Mouse (Mus musculus) stomach, postnatal 0 days (tissue): ENCODE data around the gene Spryd3. TPM values are rescaled to one million over a fixed set of nuclear protein-coding genes. Genes with fewer than 3 reads are reported as not detected.

Source experiments
- ATAC-seq: fragments of 200-750 bp; cut with Nextera tagmentation; 2 replicates; pipeline ENCODE4 v1.8.0; 2017; ENCODE audit not compliant: low FRiP score, low TSS enrichment
- DNase-seq: peaks from one replicate; pipeline ENCODE4 v3.0.0-alpha.2; 2016; ENCODE audit warnings: low spot score
- H3K27ac ChIP-seq: fragments of 300-500 bp; sonication (generic); replicated peaks from 2 replicates; pipeline ENCODE4 v1.5.1; 2014; ENCODE audit warnings: mild to moderate bottlenecking, control low read depth
- H3K27me3 ChIP-seq: fragments of 300-500 bp; sonication (generic); 2 replicates; pipeline ENCODE4 v1.6.1; 2014; ENCODE audit warnings: low read length; ENCODE audit not compliant: control insufficient read depth, insufficient read depth
- H3K36me3 ChIP-seq: fragments of 300-500 bp; sonication (generic); 2 replicates; pipeline ENCODE4 v1.6.1; 2014; ENCODE audit warnings: low read length, mixed read lengths; ENCODE audit not compliant: control insufficient read depth, insufficient read depth
- H3K4me1 ChIP-seq: fragments of 300-500 bp; sonication (generic); replicated peaks from 2 replicates; pipeline ENCODE4 v1.6.1; 2014; ENCODE audit warnings: antibody characterized with exemption; ENCODE audit not compliant: control insufficient read depth, insufficient read depth
- H3K4me2 ChIP-seq: fragments of 300-500 bp; sonication (generic); replicated peaks from 2 replicates; pipeline ENCODE4 v1.6.1; 2014; ENCODE audit warnings: low read depth, mild to moderate bottlenecking, control low read depth, moderate library complexity
- H3K4me3 ChIP-seq: fragments of 300-500 bp; sonication (generic); 2 replicates; pipeline ENCODE4 v1.5.1; 2014; ENCODE audit warnings: low read depth, low read length, control low read depth
- H3K9ac ChIP-seq: fragments of 300-500 bp; sonication (generic); 2 replicates; pipeline ENCODE4 v1.6.1; 2014; ENCODE audit warnings: mild to moderate bottlenecking, low read length, control low read depth, mixed read lengths
- H3K9me3 ChIP-seq: fragments of 300-500 bp; sonication (generic); 2 replicates; pipeline ENCODE4 v1.6.1; 2016; ENCODE audit warnings: low read length; ENCODE audit not compliant: control insufficient read depth
- CTCF ChIP-seq: IDR thresholded peaks from 2 replicates; pipeline ENCODE4 v1.5.1; 2016; ENCODE audit warnings: antibody characterized with exemption, low read depth, mild to moderate bottlenecking, moderate library complexity
- EP300 ChIP-seq: optimal IDR thresholded peaks from 2 replicates; pipeline ENCODE3; 2016; ENCODE audit warnings: antibody characterized with exemption
- WGBS: fragments of 180-500 bp; shearing (Covaris S2); extraction: QIAGEN DNeasy Blood & Tissue Kit; methylation state at CpG from one replicate; pipeline ENCODE4 v1.1.7; 2014; 5-methylcytosine and 5-hydroxymethylcytosine counted together
- polyA plus RNA-seq: library from polyadenylated mRNA; unstranded; fragments of >200 nt; fragmentation: Nextera tagmentation; extraction: Ambion mirVana; gene quantifications from 2 replicates; pipeline ENCODE4 v1.2.1, GENCODE M21; 2015

Gene Spryd3
- polyA plus RNA-seq, 1 experiment from 2014 or later = 28.5 TPM

DNA sequence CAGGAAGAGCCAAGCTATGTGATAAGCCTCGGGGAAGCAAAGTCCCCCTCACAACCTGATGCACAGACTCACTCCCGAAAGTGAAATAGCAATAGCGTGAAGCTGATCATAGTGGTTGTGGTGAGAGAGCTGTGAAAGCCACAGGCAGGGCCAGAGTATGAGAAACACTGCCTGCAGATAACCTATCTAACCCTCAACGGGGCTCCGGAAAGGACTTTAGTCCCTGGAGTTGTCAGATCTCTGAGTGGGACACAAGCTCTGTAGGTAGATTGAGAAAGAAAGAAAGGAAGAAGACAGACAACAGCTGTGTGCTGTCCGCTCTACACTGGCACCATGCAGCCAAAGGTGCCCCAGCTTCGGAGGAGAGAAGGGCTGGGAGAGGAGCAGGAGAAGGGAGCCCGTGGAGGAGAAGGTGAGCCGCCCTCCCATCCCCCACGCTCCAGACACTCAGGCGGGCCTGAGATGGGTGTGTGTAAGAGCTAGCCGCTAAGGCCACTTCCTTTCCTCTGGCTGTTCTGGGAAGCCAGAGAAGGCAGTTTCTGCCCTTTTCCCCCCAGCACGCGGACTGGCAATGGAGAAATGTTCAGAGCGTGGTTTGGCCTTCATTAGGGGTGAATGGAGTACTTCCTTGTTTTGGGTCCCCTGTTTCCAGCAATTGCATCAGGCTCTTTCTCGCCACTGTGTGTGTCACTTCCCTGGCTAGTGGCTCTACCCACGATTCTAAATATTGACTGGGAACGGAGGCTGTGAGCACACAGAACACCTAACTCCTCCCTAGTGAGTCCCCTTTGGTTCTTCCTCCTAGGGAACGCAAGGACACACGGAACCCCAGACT is 14.5 kb upstream of the Spryd3 start, which contains the start of gene Soat2:
Soat2 (plus strand) TSS at position 226 of the 835 bp plus-strand sequence.
- DNase-seq (peak; percentile 76), ATAC-seq (peak; percentile 82)
- H3K27ac ChIP-seq = peak within 1 kb of the TSS; percentile 86
- H3K4me1 ChIP-seq = no peaks in the 10 kb centered on the region
- peak within 1 kb of the TSS; percentile 41 for H3K9ac ChIP-seq
- H3K27me3 ChIP-seq = no peaks in the 10 kb centered on the region
- H3K36me3 ChIP-seq = no peaks in the 10 kb centered on the region
- peak within 1 kb of the TSS; percentile 29 for H3K4me2 ChIP-seq
- H3K9me3 ChIP-seq = no peaks in the 10 kb centered on the region
- no peak within 1 kb of the TSS for H3K4me3 ChIP-seq
- TF ChIP-seq EP300 (no peak), CTCF (no peak)
- WGBS = 34% methylated on average over 20 of the region's 20 CpGs

DNA sequence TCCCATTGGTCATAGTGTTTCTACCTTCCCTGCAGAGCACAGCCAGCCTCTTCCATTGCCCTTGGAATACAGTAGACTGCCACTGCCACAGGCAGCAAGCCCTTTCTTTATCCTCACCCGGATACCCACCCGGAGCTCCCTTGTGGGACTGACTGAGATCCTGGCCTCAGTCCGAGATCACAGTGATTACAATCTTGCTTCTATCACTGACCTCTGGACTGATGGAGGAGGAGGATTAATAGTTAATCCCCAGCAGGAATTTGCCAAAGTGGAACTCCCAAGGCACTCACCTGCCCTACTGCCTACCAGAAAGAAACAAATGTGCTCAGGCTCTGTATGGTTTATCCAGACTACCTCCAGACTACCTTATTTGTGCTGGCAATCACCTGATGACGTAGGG is 13.5 kb upstream of the Spryd3 start:
- 39% methylated on average over 4 of the region's 4 CpGs for WGBS
- Histone ChIP-seq H3K36me3 (no peaks in the 10 kb centered on the region), H3K4me2 (no peak overlapping the region), H3K9me3 (no peaks in the 10 kb centered on the region), H3K4me1 (peaks cover 1% of the 10 kb centered on the region; the same call in 1 of the 2 replicates), H3K4me3 (no peak overlapping the region), H3K27ac (peak overlapping the region; percentile 86; the same call in 1 of the 2 replicates), H3K27me3 (no peaks in the 10 kb centered on the region), H3K9ac (no peak overlapping the region)
- ATAC-seq (no peak), DNase-seq (no peak)
- TF ChIP-seq EP300 (no peak), CTCF (no peak)

- TF ChIP-seq CTCF (no peak), EP300 (no peak)
- H3K27ac ChIP-seq = no peak overlapping the region
- H3K4me3 ChIP-seq = no peak overlapping the region
- peaks cover 4% of the 10 kb centered on the region; the same call in 1 of the 2 replicates for H3K4me1 ChIP-seq
- H3K9ac ChIP-seq = no peak overlapping the region
- H3K36me3 ChIP-seq = no peaks in the 10 kb centered on the region
- H3K9me3 ChIP-seq = no peaks in the 10 kb centered on the region
- WGBS = 58% methylated on average over 16 of the region's 16 CpGs
- no peak for DNase-seq
- H3K27me3 ChIP-seq = no peaks in the 10 kb centered on the region
- ATAC-seq = no peak
- H3K4me2 ChIP-seq = no peak overlapping the region
Measured at GRCm38 (mm10) chr15:102147674-102148402, 11.8 kb upstream of the Spryd3 start.

- Histone ChIP-seq H3K9ac (no peak overlapping the region), H3K36me3 (no peaks in the 10 kb centered on the region), H3K9me3 (no peaks in the 10 kb centered on the region), H3K27ac (no peak overlapping the region), H3K27me3 (no peaks in the 10 kb centered on the region), H3K4me1 (peaks cover 4% of the 10 kb centered on the region; the same call in 1 of the 2 replicates), H3K4me3 (no peak overlapping the region), H3K4me2 (no peak overlapping the region)
- peak; percentile 92 for TF ChIP-seq CTCF
- TF ChIP-seq EP300 = no peak
- DNase-seq (peak; percentile 59), ATAC-seq (no peak)
- 0% methylated on average over 1 of the region's 1 CpGs for WGBS
Measured at GRCm38 (mm10) chr15:102146882-102147281, 10.8 kb upstream of the Spryd3 start.

DNA sequence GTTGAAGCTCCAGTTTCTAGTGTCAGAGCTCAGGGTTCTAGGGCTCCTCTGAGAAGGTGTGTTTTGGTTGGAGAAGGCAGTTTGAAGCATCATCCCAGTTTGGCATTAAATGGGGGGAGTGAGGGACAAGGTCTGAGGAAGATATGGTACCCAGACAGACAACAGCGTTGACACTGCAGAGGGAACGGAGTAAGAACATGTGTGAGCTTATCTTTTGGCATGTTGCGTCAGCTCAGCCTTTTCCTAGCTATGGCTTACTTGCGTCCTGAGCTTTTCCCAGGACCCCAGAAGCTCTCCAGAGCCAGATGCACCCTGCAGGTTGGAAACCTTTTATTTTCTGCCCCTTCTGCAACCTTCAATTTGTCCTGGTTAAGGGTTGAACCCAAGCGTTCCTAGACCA is 10.1 kb upstream of the Spryd3 start:
- TF ChIP-seq EP300 (no peak), CTCF (no peak)
- H3K4me1 ChIP-seq = peaks cover 4% of the 10 kb centered on the region; the same call in 1 of the 2 replicates
- H3K4me3 ChIP-seq = no peak overlapping the region
- no peak overlapping the region for H3K27ac ChIP-seq
- no peaks in the 10 kb centered on the region for H3K36me3 ChIP-seq
- ATAC-seq = no peak
- WGBS = 82% methylated on average over 5 of the region's 5 CpGs
- DNase-seq = no peak
- H3K4me2 ChIP-seq = no peak overlapping the region
- H3K9ac ChIP-seq = no peak overlapping the region
- no peaks in the 10 kb centered on the region for H3K9me3 ChIP-seq
- no peaks in the 10 kb centered on the region for H3K27me3 ChIP-seq

DNA sequence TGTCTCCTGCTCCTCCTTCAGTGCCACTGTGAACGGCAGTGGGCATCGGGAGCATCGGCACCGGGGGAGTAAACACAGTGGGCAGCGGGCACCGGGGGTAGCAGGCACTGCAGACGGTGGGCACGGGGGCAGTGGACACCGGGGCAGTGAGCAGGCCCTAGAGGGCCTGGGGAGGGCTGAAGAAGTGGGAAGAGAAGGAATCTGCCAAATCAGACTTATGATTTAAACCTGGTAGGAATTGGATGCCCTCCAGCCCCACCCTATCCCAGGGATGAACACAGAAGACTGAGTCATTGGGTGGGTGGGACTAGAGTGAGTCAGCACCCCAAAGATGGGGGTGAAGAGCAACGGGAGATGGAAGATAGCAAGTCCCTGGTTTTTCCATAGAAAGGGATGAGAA is 9.3 kb upstream of the Spryd3 start:
- DNase-seq (no peak), ATAC-seq (no peak)
- TF ChIP-seq EP300 = no peak
- TF ChIP-seq CTCF = no peak
- H3K4me3 ChIP-seq = no peak overlapping the region; the same call in 1 of the 2 replicates
- no peak overlapping the region for H3K27ac ChIP-seq
- 72% methylated on average over 10 of the region's 10 CpGs for WGBS
- no peaks in the 10 kb centered on the region for H3K36me3 ChIP-seq
- no peaks in the 10 kb centered on the region for H3K9me3 ChIP-seq
- no peak overlapping the region for H3K9ac ChIP-seq
- no peaks in the 10 kb centered on the region for H3K27me3 ChIP-seq
- no peak overlapping the region for H3K4me2 ChIP-seq
- H3K4me1 ChIP-seq = peaks cover 4% of the 10 kb centered on the region; the same call in 1 of the 2 replicates
